Mouse (Mus musculus): ENCODE measurements around the gene Chp1.
"Not testable (repeated sequence)": the region's sequence is repeated elsewhere in the genome, so short reads cannot be mapped to it uniquely, and the experiment has no call there.

Gene Chp1

DNA sequence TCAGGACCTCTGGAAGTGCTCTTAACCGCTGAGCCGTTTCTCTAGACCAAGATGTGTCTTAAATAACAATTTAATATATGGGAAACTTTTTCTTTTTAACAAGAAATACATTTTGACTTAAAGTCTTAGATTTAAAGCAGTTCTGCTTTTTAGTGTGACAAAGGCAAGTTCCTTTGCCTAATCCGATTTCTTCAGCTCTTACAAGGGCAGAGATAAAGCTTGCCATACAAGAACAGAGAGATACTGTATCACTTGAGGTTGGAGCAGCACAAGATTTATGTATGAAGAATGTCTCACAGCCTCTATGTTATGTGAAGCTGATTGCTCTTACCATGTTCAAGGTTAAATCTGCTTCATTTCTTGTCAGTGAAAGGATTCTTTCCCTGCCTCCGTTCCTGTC lies 17.8 kb downstream of the Chp1 start:
- no peak for DNase-seq (ENCODE audit: low read depth, low spot score)

DNA sequence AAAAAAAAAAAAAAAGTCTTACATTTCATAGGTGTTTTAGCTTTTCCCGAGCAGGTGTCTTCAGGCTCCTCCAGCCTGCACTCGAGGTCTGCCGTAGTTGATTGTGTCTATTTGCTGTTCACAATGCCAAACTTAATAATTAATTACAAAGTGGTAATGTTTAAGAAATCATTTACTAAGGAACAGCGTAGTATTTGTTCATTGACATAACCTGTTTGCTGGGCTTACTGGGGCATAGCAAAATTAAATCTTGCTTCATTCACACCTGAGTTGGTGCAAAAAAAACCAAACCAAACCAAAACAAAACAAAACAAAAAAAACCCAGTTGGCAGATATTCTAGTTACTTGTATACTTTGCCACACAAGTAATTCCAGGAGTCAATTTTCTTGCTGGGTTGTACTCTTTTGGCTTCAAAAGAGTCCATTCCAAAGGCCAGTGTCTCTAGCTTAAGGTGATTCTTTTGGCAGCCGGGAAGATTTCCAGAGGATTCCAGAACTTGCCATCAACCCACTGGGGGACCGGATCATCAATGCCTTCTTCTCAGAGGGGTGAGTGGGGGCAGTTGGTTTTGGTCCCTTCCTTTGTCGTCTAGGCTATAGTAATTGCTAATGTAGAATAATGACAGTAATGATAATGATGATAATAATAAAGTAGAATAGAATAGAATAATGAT lies 18.8 kb downstream of the Chp1 start:
- no peak for DNase-seq (ENCODE audit: low read depth, low spot score)

DNA sequence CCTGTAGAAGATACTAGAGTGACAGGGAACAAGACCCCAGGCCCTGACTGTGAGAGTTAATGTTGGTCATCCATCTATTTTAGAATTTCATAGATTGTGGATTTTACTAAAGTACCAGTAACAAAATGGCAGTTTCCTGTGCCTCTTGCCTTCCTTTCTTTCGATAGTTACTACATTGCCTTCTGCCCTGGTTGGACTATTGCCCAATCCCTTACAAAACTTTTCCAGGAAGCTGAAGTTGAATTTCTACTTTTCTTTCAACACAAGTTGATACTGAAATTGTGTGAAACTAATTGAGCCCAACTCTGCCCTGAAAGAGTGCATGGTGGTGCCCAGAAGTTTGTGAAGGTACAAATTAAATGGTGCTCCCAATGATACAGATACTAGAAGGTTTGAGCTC lies 25.0 kb downstream of the Chp1 start:
- no peak for DNase-seq (ENCODE audit: low read depth, low spot score)

DNA sequence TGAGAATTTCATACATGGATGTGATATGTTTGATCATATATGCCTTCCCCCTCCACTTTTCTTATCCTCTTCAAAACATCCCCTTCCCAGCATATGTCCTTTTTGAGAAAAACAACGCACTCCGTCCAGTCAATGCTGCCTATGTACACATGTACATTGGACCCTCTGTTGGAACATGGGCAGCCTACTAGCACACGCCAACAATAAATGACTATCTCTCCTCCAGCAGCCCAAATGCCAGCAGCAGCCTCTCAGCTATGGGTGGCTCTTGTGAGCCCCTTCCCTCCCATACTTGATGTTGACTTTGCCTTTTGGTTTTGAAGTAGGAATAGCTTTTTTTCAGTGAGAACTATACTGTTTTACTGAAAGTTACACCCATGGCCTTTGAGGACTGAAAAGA lies 34.1 kb downstream of the Chp1 start:
- no peak for DNase-seq (ENCODE audit: low read depth, low spot score)

DNA sequence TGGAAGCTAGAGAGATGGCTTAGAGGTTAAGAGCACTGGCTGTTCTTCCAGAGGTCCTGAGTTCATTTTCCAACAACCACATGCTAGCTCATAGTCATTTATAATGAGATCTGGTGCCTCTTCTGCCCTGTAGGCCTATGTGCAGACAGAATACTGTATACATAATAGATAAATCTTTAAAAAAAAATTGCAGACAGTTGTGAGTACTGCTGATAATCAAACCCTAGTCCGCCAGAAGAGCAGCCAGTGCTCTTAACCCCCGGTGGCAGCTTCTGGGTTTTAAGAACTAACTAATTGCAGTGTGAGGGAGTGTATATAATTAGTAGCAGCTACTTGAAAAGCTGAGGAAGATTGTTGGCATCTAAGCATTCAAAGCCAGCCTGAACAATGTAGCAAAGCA lies 35.9 kb downstream of the Chp1 start:
- DNase-seq (ENCODE audit: low read depth, low spot score): no peak

DNA sequence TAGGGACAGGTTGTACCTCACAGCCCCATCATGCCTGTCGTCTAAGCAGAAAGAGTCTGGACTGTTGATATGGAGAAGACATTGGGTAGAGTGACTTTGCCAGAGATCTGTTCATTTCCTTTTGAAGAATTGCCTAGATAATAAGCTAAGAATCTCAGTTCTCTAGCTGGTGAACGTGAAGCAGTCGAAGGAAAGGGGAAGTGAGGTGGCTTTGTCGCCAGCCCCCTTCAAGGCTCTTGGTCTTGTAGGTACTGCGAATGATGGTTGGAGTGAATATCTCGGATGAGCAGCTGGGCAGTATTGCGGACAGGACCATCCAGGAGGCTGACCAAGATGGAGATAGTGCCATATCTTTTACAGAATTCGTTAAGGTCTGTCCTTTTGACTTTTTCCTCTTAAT lies 36.8 kb downstream of the Chp1 start:
- no peak for DNase-seq (ENCODE audit: low read depth, low spot score)

DNA sequence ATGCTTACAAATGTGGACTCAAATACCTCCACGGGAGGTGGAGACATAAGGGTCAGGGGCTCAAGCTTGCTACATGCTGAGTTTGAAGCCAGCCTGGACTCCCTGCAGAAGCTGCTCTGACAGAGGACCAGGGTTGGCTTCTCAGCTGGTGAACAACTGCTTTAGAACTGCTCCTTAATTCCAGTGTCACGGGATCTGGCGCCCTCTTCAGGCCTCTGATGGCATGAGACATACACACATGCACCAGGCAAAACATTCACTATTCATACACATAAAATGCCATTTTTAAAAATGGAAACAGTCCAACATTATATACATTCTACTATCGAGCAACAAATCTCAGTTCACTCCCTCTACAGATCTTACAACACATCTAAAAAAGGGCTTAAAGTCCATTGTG lies 39.9 kb downstream of the Chp1 start:
- DNase-seq (ENCODE audit: low read depth, low spot score): peak; percentile 39

DNA sequence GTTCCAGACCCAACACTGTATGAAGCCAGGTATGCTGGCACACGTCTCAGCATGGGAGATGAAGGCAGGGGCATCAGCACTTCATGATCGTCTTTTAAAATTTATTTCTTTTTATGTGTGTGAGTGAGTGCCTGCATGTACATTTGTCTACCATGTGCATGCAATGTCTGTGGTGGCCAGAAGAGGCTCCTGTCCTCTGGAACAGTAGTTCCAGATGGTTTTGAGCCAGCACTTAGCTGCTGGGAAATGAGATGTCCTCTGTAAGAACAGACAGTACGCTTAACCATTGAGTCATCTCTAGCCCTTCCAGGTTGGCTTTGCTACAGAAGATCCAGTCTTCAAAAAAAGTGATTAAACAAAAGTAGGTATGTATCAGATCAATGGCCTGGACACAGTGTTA lies 43.8 kb downstream of the Chp1 start:
- DNase-seq (ENCODE audit: low read depth, low spot score): no peak

DNA sequence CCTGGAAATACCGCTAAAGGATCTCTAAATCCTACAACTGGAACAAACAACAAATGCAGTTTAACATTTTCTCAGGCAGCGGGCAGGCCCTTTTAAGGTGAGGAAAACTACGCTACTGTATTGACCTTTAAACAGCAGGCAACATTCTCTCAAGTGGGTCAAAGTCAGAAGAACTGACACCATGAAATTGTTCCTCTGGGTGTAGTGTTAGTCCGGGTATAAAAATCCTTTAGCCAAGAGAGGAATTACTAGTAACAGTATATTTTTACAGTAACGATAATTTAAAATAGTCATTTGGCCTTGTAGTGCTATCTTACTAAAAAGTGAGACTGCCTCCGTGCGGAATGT lies 46.2 kb downstream of the Chp1 start:
- DNase-seq (ENCODE audit: low read depth, low spot score): no peak

DNA sequence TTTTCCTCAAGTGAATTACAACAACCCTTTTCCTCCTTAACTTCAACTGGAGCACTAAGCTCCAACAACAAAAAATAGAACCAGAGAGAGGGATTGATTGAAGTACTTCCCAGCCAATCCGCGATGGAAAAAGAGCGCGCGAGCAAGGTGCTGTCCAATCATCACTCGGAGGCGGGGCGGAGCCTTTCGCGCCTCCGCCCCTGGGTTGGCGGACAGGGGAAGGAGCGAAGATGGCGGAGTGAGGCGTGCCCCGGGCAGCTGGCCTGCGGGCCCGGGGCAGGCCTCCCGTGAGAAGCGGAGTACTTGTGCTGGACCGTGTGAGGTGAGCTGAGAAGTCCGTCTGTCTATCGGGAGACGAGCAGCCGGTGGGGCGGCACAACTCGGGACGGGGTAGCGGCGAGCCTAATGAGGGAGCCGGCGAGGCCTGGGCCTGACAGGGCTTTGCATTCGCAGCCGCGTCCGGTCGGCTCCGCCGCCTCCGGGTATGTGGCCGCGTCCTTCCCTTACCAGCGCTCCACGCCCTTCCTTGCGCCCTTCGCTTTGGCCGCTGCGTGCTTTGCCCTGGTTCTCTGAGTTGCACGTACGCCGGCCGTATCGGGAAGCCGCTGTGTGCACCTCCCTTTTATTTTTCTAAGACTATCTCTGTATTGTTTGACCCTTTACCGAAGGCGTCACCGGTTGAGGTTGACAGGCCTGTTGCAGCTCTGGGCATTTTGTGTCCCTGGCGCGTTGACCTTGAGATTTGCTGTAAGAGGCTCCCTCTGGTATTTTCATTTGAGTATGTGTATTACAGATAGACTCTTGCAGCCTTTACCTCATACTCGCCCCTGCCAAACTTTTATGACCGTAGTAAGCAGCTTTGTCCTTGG lies 46.9 kb downstream of the Chp1 start:
- DNase-seq (ENCODE audit: low read depth, low spot score): peak; percentile 96

DNA sequence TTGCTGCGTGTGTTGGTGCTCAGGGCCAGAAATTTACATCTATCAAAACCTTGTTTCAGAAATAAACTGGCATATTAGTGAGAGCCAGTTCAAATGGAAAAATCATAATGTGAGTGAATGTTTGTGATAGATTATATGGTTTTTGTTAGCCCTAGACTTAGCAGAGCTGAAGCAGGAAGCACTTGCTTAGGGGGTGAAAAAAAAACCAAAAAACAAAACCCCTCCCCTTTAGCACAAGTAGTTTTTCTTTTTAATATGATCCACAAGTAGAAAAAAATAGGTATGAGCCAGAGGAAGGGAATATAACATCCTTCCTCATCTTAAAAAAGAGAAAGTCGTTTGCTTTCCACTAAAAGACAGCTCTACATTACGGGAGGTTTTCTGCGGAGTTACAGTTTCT lies 47.8 kb downstream of the Chp1 start:
- no peak for DNase-seq (ENCODE audit: low read depth, low spot score)

DNA sequence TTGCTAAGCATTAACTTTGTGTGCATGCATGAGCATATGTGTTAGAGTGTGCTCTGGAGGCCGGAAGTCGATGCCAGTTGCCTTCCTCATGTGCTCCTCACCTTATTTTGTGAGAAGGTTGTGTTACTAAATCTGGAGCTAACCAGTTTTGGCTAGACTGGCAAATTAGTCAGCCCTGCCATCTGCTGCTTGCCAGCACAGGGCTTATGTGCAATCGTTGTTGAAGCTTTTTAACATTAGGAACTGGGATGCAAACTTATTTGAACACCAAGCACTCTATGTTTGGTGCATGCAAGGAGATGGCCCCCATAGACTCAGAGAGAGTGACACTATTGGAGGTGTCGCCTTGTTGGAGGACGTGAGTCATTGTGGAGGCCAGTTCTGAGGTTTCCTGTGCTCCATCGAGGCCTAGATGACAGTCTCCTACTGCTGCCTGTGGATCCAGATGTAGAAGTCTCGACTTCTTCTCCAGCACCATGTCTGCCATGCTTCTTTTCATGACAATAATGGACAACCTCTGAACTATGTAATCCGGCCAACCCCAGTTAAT lies 49.4 kb downstream of the Chp1 start:
- DNase-seq (ENCODE audit: low read depth, low spot score): no peak

DNA sequence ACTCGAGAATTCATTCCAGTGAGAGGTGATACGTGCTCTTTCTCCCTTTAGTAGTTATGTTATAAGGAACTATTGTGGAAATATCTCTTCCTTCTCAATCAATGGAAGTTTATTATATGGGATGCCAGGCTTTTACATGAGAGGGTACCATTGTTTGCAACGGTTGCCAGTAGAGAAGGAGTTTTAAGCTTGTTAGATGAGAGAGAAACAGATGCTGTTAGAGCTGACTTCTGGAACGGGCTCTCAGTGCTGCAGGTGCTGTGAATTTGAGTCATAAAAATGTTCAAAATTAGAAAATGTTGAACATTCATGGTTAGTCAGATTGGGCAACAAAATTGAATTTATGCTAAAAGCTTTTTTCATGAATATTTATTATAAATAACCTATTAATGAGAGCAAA lies 53.5 kb downstream of the Chp1 start:
- DNase-seq (ENCODE audit: low read depth, low spot score): no peak

DNA sequence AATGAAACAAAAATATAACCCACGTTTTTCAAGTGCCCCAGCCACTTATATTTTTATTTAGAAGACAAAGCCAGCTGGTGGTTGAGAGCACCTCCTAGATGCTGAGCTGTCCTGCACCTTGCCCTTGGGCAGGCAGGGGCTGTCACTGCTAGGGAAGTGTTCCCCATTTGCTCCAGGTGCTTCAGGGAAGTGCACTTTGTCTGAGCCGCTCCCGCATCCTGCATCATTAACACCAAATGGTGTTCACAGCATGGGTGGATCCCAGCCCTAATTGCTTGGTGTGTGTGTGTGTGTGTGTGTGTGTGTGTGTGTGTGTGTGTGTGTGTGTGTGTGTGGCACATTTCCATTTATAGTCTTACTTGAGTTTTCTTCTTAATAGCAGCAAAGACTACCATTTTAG lies 54.1 kb downstream of the Chp1 start:
- DNase-seq (ENCODE audit: low read depth, low spot score): not testable (repeated sequence)

DNA sequence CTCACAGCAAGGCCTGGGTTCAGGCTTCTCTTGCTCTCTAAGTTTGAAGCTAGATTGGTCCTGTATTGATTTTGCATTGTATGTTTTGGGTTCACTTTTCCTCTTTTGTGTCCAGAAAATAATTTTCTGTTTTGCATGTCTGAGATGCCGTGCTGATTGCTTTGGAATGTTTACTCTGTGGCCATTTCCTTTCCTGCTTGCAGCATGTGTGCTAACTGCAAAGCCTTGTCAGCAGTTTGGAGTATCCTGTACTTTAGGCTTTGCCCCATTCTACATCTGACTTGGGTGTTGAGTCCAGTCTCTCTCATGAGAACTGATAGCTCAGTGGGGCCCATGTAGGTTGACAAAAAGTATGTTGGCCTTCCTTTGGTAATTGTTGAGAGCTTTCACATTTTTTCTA lies 55.0 kb downstream of the Chp1 start:
- no peak for DNase-seq (ENCODE audit: low read depth, low spot score)

DNA sequence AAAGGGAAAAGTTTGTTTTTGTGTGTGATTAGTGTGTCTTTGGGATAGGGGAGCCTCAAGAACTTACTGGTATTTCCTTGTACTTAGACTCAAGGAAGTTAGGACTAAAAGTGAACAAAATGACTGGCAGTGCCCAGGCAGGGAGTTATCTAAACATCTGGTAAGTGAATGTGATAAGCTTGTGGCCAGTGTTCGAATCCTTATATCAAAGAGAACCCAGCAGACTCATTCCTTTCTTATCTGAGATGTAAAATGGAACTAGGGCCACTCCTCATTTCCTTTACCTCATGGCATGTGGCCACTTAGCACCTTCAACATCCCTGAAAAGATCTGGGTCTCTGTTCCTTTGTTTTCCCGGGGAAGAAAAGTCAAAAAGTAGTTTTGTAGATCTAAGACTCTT lies 56.4 kb downstream of the Chp1 start:
- DNase-seq (ENCODE audit: low read depth, low spot score): no peak

DNA sequence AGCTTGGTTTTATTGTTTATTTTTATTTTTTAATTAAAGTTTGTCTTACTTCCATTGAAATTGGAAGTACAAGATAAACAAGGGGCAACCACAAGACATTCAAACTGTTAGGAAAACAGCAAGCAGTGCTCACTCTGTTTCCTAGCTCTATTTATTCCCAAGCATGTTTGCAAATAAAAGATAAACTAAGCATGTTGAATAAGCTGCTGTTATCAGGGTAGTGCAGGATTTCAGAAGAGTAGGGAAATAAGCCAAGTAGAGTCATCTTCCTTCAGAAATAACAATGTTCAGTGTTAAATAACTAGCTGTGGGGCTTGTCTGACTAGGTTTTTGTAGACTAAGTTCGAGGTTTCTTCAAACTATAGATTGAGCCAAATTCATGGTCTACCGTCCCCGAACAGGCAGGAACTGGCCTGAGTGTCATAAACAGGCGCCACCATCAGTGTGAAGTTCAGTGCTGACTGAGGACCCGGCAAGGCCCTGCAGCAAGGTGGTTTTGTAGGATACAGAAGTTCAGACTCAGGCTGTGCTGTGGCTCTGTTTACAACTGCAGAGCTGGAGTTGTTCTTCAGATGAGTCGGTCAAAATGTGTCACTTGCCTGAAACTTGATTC lies 58.0 kb downstream of the Chp1 start:
- no peak for DNase-seq (ENCODE audit: low read depth, low spot score)

DNA sequence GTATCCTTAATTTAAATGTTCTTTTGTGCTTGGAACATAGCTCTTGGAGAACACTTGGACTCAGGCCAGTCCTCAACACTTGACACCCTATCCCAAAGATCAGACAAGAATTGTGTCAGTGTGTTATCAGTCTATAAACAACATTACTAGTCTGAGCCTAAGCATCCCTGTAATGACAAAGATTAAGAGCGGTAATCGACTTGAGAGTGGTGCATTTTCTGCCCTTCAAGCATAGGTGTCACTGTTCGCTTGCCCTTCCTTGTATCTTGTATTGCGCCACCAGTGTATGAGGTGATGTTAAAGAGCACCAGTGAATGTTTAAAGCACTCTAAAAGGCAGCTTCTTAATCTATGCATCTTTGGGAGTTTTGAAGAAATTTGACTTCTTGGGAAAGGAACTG lies 59.5 kb downstream of the Chp1 start:
- no peak for DNase-seq (ENCODE audit: low read depth, low spot score)

DNA sequence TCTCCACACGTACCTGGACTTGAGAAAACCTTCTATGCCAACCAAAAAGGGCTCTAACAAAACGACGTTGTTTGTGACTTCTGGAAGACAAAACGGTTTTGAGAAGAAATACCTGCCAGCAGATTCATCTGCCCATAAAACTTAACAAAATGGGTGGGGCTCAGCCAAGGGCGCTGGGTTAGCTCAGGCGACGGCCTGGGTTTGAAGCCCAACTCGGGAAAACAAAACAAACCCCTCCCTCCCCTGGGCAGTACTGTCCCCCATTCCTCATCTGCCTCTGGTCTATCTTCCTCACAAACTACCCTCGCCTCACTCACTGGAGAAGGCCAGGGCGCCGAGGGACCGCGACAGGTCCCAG lies 70.3 kb downstream of the Chp1 start:
- DNase-seq (ENCODE audit: low read depth, low spot score): no peak

DNA sequence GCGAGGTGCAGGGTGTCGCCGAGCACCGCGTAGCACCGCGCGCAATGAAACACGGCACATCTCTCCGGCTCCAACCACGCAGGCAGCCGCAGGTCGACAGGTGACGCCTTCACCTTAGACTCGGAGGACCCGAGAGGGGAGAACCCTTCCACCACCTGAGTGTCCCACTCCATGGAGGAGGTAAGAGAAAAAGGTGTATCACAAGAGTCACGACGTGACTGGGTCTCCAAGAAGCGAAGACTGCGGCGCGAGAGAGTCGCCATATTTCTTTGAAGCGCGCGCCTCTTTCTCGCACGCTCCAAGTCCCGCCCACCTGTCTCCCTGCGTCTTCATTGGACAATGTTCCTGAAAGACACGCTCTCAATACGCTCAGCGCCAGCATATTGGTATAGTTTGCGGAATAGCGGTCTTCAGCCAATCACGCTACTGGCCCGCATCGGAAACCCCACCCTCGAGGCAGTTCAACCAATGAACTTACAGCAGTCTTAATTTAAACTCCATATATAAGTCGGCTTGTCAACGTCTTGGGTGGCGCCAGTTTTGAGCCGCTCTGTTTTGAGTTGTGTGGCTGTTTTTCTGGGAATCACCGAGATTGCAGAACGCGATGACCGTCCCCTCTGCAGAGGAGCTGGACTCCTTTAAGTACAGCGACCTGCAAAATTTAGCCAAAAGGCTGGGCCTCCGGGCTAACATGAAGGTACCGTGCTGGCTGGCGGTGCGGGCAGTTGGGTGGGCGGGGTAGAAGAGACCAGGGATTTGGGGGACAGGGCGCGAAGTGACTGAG lies 70.9 kb downstream of the Chp1 start, which contains the start of the genes Nusap1 and Oip5:
TSS of gene Nusap1 (plus strand) at position 100 of the 784 bp plus-strand sequence.
TSS of gene Oip5 (minus strand) at position 271 of the 784 bp plus-strand sequence.
- peak; percentile 91 for DNase-seq (ENCODE audit: low read depth, low spot score)

DNA sequence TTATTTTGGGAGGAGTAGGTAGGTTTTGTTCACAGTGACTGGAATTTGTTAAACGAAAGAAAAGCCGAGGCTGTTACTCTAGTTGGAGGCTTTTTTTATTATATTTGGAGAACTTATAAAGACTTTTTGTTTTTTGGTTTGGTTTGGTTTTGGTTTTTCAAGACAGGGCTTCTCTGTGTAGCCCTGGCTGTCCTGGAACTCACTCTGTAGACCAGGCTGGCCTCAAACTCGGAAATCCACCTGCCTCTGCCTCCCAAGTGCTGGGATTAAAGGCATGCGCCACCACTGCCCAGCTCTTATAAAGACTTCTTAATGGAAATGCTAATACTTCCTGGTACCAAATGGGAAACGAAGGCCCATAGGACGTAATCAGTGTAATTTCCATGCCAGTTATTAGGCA lies 71.5 kb downstream of the Chp1 start:
- not testable (repeated sequence) for DNase-seq (ENCODE audit: low read depth, low spot score)

DNA sequence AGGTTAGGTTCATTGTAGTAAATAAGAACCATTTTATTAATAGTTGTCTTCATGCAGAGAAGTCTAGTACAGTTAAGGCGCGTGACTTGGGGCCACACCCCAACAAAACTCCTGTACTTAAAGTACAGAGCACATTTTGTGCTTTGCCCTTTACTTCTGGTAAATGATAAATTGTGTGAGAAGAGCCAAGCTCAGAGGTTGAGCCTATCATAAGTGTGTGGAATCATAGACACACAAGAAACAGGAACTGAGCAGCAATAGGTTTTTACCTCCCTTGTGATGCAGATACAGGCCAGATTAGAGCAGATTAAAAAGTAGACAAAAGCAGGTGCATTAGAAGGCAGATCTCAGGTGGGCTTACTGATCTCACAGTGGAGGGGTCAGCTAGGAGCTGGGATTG lies 73.8 kb downstream of the Chp1 start:
- DNase-seq (ENCODE audit: low read depth, low spot score): no peak

Data from retina, postnatal 7 days (tissue).